Mouse (Mus musculus) kidney, embryonic 14.5 days (tissue): ENCODE data around the gene Dclk2. TPM values are rescaled to one million over a fixed set of nuclear protein-coding genes. Genes with fewer than 3 reads are reported as not detected.

Experiments
- ATAC-seq: fragments of 200-750 bp; cut with Nextera tagmentation; 2 replicates; pipeline ENCODE4 v1.8.0; 2017; ENCODE audit warnings: moderate number of reproducible peaks, mild to moderate bottlenecking, moderate TSS enrichment, moderate library complexity; ENCODE audit not compliant: low FRiP score, low TSS enrichment
- H3K27ac ChIP-seq: fragments of 300-500 bp; sonication (generic); 2 replicates; pipeline ENCODE4 v1.5.1; 2014; ENCODE audit warnings: low read depth, mild to moderate bottlenecking, low read length, moderate library complexity, mixed read lengths
- H3K27me3 ChIP-seq: fragments of 300-500 bp; sonication (generic); 2 replicates; pipeline ENCODE4 v1.6.1; 2014; ENCODE audit warnings: mild to moderate bottlenecking, low read length; ENCODE audit not compliant: control insufficient read depth, insufficient read depth
- H3K36me3 ChIP-seq: fragments of 300-500 bp; sonication (generic); 2 replicates; pipeline ENCODE4 v1.6.1; 2014; ENCODE audit warnings: low read length, mixed read lengths; ENCODE audit not compliant: control insufficient read depth, insufficient read depth
- H3K4me1 ChIP-seq: fragments of 300-500 bp; sonication (generic); 2 replicates; pipeline ENCODE4 v1.6.1; 2014; ENCODE audit warnings: low read length, mixed read lengths; ENCODE audit not compliant: control insufficient read depth, insufficient read depth
- H3K4me2 ChIP-seq: fragments of 300-500 bp; sonication (generic); replicated peaks from 2 replicates; pipeline ENCODE4 v1.6.1; 2014; ENCODE audit warnings: low read depth, mild to moderate bottlenecking, low read length
- H3K4me3 ChIP-seq: fragments of 300-500 bp; sonication (generic); 2 replicates; pipeline ENCODE4 v1.5.1; 2014; ENCODE audit warnings: mild to moderate bottlenecking, low read length
- H3K9ac ChIP-seq: fragments of 300-500 bp; sonication (generic); 2 replicates; pipeline ENCODE4 v1.6.1; 2014; ENCODE audit warnings: low read depth, mild to moderate bottlenecking, low read length, moderate library complexity
- H3K9me3 ChIP-seq: fragments of 300-500 bp; sonication (generic); 2 replicates; pipeline ENCODE4 v1.6.1; 2016; ENCODE audit warnings: low read length; ENCODE audit not compliant: control insufficient read depth
- WGBS: fragments of 180-500 bp; shearing (Covaris S2); extraction: QIAGEN DNeasy Blood & Tissue Kit; methylation state at CpG from one replicate; pipeline ENCODE4 v1.1.7; 2014; 5-methylcytosine and 5-hydroxymethylcytosine counted together
- polyA plus RNA-seq: library from polyadenylated mRNA; unstranded; fragments of >200 nt; fragmentation: Nextera tagmentation; extraction: Ambion mirVana; gene quantifications from 2 replicates; pipeline ENCODE4 v1.2.1, GENCODE M21; 2014

Dclk2 gene
- polyA plus RNA-seq, 1 experiment from 2014 or later: 3.6 TPM

DNA sequence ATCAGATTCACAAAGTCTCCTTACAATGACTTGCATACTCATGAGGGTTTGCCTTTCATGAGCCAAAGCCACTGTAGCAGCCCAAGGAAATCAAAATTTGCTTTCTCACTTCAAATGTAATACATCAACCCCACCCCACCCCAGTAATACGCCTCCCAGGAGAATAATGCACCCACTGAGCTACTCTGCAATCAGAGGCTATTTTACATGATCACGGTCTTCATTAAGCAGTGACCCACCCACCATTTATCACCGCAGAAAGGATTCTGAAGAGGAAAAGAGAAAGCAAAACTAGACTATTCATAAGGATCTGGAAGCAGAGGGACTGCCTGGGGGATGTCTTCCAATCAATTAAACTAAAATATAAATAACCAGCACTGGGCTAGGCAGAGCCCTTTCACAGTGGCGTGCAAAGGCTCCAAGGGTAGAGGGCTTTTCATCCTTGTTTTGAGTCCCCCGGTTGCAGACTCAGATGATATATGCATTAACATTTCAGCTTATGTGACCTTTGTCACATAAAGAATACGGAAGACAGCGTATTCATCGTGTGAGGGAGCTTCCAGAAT, 62.7 kb downstream of the Dclk2 start:
- ATAC-seq: no peak
- no peak overlapping the region for H3K4me2 ChIP-seq
- H3K27ac ChIP-seq: no peak overlapping the region
- peaks cover 7% of the 10 kb centered on the region; the same call in 1 of the 2 replicates for H3K4me1 ChIP-seq
- no peaks in the 10 kb centered on the region for H3K27me3 ChIP-seq
- WGBS: 71% methylated on average over 8 of the region's 8 CpGs
- no peaks in the 10 kb centered on the region for H3K36me3 ChIP-seq
- H3K4me3 ChIP-seq: no peak overlapping the region
- no peak overlapping the region for H3K9ac ChIP-seq
- no peaks in the 10 kb centered on the region for H3K9me3 ChIP-seq

DNA sequence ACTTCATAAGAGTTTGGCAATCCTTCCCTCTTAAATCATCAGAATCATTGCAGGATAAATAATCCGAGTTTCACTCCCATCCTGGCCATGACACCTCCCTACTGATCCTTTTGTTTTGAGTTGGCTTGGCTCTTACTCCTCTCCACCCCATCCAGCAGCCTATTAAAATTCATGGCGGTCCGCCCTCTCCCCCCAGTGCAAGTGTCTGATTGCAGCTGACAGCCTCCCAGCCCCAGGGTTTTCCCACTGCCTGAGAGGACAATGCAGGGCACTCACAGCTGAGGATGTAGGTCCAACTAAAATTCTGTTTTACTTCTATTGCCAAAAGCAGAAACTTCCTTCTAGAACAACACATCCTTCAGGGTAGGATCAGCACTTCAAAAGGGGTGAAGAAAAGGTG, 67.8 kb downstream of the Dclk2 start:
- Histone ChIP-seq H3K36me3 (no peaks in the 10 kb centered on the region), H3K27me3 (no peaks in the 10 kb centered on the region), H3K9me3 (no peaks in the 10 kb centered on the region), H3K4me3 (no peak overlapping the region), H3K27ac (no peak overlapping the region), H3K4me1 (no peaks in the 10 kb centered on the region), H3K9ac (no peak overlapping the region), H3K4me2 (no peak overlapping the region)
- no peak for ATAC-seq
- 35% methylated on average over 3 of the region's 3 CpGs for WGBS

DNA sequence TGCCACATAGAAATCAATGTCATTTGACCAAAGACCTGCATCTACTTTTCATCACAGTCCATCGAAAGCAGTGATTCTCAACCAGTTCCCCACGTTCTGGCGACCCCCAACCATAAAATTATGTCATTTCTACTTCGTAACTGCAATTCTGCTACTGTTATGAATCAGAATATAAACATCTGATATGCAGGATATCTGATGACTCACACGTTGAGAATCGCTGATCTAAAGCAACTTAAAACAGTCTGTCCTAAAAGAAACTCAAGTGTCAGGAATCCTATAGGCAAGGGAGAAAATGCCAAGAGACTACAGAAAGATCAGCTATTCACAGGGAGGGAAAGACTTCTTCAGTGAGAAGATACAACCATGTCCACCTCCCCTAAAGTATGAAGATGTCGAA, 69.5 kb downstream of the Dclk2 start:
- no peaks in the 10 kb centered on the region for H3K4me1 ChIP-seq
- H3K9ac ChIP-seq: no peak overlapping the region
- H3K9me3 ChIP-seq: no peaks in the 10 kb centered on the region
- no peaks in the 10 kb centered on the region for H3K36me3 ChIP-seq
- H3K27ac ChIP-seq: no peak overlapping the region
- ATAC-seq: no peak
- H3K4me3 ChIP-seq: no peak overlapping the region
- no peaks in the 10 kb centered on the region for H3K27me3 ChIP-seq
- no peak overlapping the region for H3K4me2 ChIP-seq
- 87% methylated on average over 7 of the region's 7 CpGs for WGBS

DNA sequence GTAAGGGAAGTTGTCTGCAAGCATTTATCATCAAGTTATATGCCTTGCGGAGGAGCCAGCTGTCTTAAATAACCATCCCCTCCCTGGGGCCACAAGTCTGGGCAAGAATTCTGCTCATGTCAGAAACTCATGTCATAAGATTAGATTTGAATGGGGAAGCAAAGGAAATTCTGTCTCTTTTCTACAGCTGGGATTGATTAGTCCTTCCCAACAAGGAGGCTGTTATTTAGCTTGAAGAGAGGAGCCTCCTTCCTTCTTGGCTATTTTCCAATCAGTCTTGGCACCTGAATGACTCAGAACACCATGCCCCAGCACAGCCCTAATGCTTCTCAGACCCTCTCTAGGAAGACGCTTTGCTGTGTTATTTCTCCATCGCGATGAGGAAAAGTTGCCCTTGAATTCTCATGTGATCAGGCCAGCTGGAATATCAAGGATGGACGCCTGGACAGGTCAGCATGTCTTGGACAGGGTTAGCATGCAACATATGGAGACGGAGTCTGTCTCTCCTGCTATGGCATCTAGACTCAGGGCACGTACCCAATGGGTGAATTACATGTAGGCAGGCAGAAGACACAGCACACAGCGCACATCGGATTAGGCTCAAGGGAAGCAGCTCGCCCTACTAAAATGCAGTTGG, 70.1 kb downstream of the Dclk2 start:
- H3K9ac ChIP-seq: no peak overlapping the region
- no peak for ATAC-seq
- 70% methylated on average over 10 of the region's 10 CpGs for WGBS
- H3K27me3 ChIP-seq: no peaks in the 10 kb centered on the region
- no peak overlapping the region for H3K4me2 ChIP-seq
- no peak overlapping the region for H3K4me3 ChIP-seq
- no peak overlapping the region for H3K27ac ChIP-seq
- H3K36me3 ChIP-seq: no peaks in the 10 kb centered on the region
- H3K4me1 ChIP-seq: no peaks in the 10 kb centered on the region; the same call in 1 of the 2 replicates
- H3K9me3 ChIP-seq: no peaks in the 10 kb centered on the region

- Histone ChIP-seq H3K4me2 (no peak overlapping the region), H3K9me3 (no peaks in the 10 kb centered on the region), H3K27me3 (no peaks in the 10 kb centered on the region), H3K27ac (no peak overlapping the region), H3K4me3 (no peak overlapping the region), H3K4me1 (peaks cover 6% of the 10 kb centered on the region; the same call in 1 of the 2 replicates), H3K9ac (no peak overlapping the region), H3K36me3 (no peaks in the 10 kb centered on the region)
- no peak for ATAC-seq
- WGBS: 70% methylated on average over 2 of the region's 2 CpGs
Measured at GRCm38 (mm10) chr3:86849337-86849736, 71.3 kb downstream of the Dclk2 start.

GRCm38 (mm10) chr3:86847536-86847935, 73.1 kb downstream of the Dclk2 start:
- no peak overlapping the region for H3K4me2 ChIP-seq
- H3K27me3 ChIP-seq: no peaks in the 10 kb centered on the region

DNA sequence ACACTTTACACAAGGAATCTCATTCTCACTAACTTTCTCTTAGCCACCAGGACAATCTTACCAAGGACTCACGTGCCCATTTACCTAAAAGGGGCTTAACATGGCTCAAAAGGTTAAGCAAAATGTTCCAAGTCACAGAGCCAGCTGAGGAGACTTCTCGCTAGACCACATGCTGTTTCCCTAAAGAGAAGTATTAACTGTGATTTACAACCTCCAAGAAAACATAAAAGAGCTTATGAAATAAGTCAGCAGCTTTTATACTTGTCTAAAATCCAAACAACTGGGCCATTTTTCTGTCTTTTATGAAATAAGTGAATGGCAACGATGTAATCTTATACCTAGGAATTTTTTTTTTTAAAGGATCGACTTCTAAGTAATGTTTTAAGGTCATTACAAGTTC, 74.6 kb downstream of the Dclk2 start:
- no peak overlapping the region for H3K4me2 ChIP-seq
- H3K4me3 ChIP-seq: no peak overlapping the region
- H3K9ac ChIP-seq: no peak overlapping the region
- no peak overlapping the region for H3K27ac ChIP-seq
- WGBS: 27% methylated on average over 4 of the region's 4 CpGs
- H3K27me3 ChIP-seq: no peaks in the 10 kb centered on the region
- H3K9me3 ChIP-seq: no peaks in the 10 kb centered on the region
- no peaks in the 10 kb centered on the region for H3K36me3 ChIP-seq
- peaks cover 6% of the 10 kb centered on the region; the same call in 1 of the 2 replicates for H3K4me1 ChIP-seq
- no peak for ATAC-seq

More at GRCm38 (mm10) chr3:86847536-86847935, 73.1 kb downstream of the Dclk2 start:
- peaks cover 6% of the 10 kb centered on the region; the same call in 1 of the 2 replicates for H3K4me1 ChIP-seq
- no peak for ATAC-seq
- no peak overlapping the region for H3K9ac ChIP-seq
- no peaks in the 10 kb centered on the region for H3K9me3 ChIP-seq
- no peak overlapping the region for H3K4me3 ChIP-seq
- WGBS: 86% methylated on average over 2 of the region's 2 CpGs
- no peaks in the 10 kb centered on the region for H3K36me3 ChIP-seq
- H3K27ac ChIP-seq: no peak overlapping the region

GRCm38 (mm10) chr3:86845578-86845977, 75.1 kb downstream of the Dclk2 start:
- ATAC-seq: no peak
- no peak overlapping the region for H3K4me3 ChIP-seq
- WGBS: 76% methylated on average over 1 of the region's 1 CpGs

GRCm38 (mm10) chr3:86844804-86845481, 75.7 kb downstream of the Dclk2 start:
- Histone ChIP-seq H3K36me3 (no peaks in the 10 kb centered on the region), H3K27ac (no peak overlapping the region), H3K4me3 (no peak overlapping the region), H3K9me3 (no peaks in the 10 kb centered on the region), H3K4me2 (no peak overlapping the region), H3K4me1 (peaks cover 6% of the 10 kb centered on the region; the same call in 1 of the 2 replicates), H3K27me3 (no peaks in the 10 kb centered on the region), H3K9ac (no peak overlapping the region)
- ATAC-seq: no peak
- WGBS: 18% methylated on average over 8 of the region's 8 CpGs

More at GRCm38 (mm10) chr3:86845578-86845977, 75.1 kb downstream of the Dclk2 start:
- Histone ChIP-seq H3K4me1 (peaks cover 6% of the 10 kb centered on the region; the same call in 1 of the 2 replicates), H3K9me3 (no peaks in the 10 kb centered on the region), H3K4me2 (no peak overlapping the region), H3K9ac (no peak overlapping the region), H3K27me3 (no peaks in the 10 kb centered on the region), H3K36me3 (no peaks in the 10 kb centered on the region), H3K27ac (no peak overlapping the region)
